Mouse (Mus musculus) brain, adult 2 months (tissue): ENCODE results near the gene BC049715.
"Not testable (repeated sequence)": the region's sequence is repeated elsewhere in the genome, so short reads cannot be mapped to it uniquely, and the experiment has no call there.

Experiments
- DNase-seq: peaks from one replicate; pipeline ENCODE4 v3.0.0; 2011; ENCODE audit warnings: low read depth, low spot score

Gene BC049715

DNA sequence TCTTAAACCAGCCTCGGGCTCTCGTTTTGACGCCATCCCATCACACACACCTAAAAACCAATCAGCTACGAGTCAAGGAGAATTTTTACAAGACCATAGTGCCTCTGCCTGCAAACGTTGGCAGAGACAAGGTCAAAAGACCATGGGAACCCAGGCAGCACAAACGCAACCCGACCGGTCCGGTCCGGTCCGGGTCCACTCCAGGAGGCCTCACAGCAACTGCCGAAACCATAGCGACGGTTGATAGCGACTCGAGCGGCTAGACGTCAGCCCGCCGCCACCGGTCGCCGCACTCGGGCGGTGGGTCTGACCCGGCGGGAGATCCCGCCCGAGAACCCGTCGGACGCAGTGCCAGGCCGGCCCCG, at the start of gene BC049715:
TSS of gene BC049715 (plus strand) at position 111 of the 365 bp plus-strand sequence.
- DNase-seq, result peak; percentile 12

DNA sequence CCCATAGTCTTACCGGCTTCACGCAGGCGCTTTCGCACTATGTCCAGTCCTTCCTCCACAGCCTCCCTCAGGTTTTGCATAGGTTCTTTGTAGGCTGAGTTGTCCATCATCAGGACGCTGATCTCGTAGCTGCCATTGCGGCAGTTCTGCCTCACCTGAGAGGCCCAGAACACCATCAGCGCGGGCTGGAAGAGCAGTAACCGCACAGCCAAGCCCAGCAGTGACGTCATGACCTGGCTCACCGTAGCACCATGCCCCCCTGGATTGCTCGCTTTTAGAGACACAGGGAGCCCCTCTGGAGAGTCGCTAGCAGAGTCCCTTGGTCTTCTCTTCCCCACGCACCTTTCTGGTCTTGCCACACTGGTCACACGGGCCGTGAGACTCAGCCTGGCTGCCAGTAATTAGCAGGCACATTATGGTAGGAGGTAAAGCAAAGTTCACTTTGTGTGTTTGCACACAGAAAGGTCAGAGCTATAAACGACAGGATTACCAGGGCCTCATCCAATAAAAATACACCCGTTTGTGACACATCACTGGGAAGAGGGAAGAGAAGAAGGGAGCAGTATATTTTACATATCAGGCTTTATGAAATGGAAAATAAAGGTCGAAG, 45.9 kb upstream of the BC049715 start, which contains the start of gene Gucy2c:
TSS of gene Gucy2c (minus strand) at position 389 of the 610 bp plus-strand sequence.
- no peak for DNase-seq

DNA sequence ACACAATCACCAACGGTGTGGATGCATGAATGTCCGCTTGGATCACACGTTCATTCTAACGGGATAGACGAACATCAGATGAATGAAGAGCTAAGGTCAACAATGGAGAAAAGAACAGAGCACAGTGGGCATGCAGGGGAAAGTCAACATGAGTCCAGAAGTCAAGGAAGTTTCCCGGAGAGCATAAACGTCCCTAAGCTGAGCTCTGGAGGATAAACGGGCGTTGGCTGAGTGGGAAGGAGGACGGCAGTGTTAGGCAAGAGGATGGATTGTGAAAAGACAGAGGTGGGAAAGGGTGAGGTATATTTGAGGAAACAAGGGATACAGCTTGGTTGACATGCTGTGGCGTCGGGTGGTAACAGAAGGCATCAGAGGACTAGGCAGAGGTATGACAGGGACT, 45.3 kb upstream of the BC049715 start:
- no peak for DNase-seq

DNA sequence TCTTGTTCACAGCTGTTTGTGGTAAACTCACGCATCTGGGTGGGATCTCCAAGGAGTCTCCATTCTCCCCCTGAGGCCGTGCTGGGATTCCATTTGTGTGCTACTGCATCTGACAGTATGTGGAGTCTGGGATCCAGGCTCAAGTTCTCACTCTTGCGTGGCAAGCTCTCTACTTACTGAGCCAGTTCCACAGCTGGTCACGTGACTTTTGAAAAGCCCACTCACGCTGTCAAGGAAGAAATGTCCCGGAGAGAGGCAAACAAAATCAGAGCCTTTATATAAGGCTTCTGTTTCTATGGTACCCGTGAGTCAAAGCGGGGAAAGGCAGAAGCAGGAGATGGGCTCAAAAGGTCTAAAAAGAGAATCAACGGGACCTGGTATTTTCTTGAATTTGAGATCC, 44.7 kb upstream of the BC049715 start:
- DNase-seq, result peak; percentile 69

DNA sequence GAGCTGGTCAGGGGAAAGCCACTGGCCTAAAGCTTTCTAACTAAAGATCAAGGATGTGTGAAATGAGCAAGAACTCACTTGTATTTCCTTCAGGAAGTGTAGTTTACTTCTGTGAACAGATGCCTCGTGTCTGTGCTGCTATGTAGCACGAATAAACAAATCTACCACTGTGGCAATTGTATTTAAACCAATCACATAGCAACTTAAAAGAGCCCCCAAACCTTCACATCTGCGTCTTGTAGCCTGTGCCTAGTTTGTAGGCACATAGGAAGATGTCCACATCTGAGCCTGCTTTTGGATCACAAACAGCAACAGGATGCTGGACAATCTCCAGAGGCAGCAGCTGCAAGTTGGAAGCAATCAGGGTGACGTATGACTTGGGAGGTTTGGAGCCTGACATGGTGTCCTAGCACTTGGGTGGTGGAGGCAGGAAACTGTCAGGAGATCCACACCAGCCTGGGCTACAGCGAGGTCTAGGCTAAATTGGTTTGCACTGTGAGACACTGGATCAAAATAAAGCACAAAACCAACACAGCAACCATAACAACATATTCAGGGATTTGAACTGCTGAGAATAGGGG, 37.9 kb upstream of the BC049715 start:
- DNase-seq, result peak; percentile 65

DNA sequence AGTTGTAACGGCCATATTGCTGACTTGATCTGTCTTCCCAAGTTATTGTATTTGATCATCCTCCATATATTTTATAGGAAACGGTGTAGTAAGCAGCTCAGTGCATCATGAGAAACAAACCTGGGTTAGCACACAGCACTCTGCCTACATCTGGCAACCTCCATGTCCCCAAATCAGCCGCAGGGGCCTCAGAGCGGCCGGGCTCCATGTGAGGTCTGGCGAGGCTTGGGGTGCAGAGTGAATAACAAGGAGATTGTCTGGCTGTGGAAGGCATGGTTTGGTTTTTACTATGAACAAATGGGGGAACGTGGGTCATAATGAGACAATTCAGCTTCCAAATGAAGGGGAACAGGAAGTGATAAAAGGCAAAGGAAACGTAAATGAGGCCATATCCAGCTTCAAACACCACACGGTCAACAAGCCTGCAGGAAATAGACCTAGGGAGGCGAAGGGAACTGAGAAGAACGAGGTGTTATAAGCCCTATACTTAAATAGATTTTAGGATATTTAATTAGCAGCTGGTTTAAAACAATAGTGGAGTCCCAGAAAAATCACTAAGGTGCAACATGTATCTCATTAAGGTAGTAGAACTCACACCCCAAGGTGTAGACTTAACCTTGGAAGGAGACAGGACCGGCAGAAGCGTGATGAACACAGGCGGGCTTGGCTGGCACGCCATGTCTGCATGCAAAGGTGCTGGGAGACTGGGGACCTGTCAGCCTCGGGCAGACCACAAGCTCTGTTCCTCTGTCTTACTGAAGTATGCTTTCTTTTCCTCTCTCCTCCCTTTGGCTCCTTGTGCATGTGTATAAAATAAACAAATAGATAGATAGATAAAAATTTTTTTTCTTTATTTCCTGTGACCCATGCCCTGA, 34.3 kb upstream of the BC049715 start:
- no peak for DNase-seq

DNA sequence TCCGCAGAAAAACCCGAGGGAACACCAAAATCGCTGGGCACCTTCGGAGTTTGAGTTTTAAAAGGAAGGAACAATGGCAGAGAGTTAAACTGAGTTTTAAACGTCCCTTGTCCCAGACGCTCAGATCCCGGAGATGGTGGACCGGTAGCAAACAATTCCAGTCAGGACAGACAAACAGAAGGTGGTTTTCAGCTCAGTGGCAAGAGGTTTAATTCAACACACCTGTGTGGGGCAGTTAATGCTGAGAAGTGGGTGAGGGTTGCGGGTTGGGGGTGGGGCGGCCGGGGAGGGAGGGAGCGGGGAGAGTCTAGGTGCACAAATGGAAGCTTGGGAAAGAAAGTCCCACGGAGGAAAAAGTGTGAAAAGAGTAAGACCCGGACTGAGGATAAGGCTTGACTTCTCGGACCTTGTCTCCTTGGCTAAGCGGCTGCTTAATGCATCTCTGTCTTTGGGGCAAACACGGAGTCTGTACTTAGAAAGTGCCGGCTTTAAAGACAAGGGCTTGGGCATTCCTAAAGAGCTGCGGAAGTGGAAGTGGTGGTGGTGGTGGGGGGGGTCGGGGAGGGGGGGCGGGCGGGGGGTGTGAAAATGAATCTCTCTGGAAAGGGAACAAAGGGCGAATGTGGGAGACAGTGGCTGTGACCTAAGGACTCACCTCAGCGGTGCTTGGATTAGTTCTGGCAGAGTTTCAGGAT, 33.4 kb upstream of the BC049715 start:
- no peak for DNase-seq

DNA sequence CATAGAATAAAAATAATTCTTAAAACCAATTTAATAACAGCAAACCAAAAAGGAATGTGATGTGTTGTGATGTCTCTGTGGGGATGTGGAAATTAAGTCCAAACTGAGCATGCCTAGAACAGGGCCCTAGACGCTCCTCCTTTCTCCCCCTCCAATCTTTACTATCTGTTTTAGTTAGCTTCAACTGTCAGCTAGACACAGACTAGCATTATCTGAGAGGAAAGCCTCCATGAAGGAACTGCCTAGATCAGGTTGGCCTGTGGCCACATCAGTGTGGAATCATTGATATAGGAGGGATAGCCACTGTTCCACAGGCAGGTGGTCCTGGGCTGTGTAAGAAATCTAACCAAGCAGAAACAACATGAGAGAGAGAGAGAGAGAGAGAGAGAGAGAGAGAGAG, 32.3 kb upstream of the BC049715 start:
- DNase-seq, result no peak

DNA sequence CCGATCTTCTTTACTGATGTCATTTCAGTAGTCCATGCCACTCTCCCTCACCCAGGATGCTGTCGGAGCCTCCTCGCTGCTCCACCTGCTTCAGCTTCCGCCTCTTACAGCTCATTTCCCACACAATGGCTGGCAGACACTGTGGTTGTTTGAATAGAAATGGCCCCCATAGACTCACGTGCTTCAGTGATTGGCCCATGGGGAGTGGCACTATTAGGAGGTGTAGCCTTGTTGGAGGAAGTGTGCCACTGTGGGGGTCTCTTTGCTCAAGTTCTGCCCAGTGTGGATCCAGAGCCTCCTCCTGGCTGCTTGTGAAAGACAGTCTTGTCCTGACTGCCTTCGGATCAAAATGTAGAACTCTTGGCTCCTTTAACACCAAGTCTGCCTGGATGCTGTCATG, 31.6 kb upstream of the BC049715 start:
- DNase-seq, result no peak

DNA sequence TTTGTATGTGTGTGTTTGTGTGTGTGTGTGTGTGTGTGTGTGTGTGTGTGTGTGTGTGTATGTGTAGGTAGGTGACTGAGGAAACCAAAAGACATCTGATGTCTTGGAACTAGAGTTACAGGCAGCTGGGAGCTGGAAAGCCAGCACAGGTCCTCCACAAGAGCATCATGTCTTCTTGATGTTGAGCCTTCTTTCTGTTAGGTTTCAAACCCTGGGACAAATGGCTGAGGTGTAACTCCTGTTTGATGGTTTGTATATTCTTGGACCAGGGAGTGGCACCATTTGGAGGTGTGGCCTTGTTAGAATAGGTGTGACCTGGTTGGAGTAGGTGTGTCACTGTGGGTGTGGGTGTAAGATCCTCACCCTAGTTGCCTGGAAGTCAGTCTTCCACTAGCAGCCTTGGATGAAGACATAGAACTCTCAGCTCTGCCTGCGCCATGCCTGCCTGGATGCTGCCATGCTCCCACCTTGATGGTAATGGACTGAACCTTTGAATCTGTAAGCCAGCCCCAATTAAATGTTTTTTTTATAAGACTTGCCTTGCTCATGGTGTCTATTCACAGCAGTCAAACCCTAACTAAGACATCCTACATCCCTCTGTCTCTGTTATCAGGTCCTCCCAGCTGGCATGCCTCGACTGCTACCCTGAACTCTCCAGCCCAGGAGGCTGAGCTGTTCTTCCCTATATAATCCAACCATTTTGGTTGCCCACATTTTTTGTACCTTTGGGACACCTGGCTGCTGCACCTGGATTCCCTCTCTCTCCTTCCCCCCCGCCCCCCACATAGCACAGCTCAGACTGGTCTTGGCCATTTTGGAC, 29.3 kb upstream of the BC049715 start:
- not testable (repeated sequence) for DNase-seq

DNA sequence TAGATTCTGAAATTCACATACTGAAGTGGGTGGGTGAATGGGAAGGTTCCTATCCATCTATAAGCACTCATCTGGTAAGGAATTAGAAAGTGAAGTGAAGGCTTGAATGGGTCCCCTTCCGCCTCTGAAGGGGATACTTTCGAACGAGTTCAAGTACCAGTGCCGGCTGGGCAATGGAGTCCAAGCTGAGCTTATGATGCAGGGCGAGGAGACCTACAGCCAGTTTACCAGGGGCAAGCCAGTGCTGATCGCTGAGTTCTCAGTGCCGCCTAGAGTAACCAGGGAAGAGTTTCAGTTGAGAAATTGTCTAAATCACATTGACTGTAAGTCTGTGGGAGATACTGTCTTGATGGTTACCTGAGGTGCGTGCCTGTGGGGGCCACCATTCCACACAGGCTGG, 26.7 kb upstream of the BC049715 start:
- no peak for DNase-seq

DNA sequence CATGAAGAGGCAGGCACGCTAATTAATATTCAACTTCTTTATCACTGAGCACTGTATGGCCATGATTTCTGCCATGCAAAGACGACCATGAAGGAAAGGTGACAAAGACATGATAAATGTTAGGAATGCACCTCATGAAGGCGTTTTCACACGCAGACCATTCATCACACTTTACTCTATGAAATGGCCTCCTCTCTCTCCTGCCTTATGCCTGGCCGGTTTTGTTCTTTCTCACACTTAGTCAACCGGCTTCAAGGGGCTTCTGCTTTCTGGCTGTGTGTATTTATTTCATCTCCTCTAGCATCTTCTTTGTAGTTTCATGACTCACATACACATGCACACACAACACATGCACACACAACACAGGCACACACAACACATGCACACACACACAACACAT, 26.2 kb upstream of the BC049715 start:
- no peak for DNase-seq

DNA sequence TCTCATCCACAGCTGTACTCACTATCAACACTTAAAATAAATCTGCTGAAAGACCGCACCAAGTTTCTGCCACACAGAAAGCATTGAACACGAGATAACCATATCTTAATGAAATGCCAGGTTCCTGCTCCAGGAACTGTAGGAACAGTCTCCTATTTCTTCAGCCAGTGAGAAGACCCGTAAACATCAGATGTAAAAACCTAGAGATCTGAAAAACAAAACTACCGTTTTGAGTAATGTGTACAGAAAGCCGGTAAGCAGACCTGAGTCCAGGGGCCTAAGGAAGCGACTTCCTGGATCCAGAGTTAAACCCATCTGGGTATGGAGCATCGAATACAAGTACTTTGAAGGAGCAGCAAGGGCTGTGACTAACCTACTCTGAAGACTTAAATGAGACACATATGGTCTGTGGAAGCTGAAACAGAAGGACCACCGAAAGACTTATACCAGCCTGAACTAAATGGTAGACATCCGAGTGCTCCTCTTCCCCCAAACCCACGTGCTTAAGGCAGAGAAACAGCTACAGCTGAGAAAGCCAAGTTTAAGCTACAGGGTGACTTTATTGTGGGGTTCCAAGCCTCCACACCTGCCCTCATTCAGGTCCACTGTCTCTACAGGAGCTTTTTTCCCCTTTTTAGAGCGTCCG, 24.2 kb upstream of the BC049715 start:
- no peak for DNase-seq

DNA sequence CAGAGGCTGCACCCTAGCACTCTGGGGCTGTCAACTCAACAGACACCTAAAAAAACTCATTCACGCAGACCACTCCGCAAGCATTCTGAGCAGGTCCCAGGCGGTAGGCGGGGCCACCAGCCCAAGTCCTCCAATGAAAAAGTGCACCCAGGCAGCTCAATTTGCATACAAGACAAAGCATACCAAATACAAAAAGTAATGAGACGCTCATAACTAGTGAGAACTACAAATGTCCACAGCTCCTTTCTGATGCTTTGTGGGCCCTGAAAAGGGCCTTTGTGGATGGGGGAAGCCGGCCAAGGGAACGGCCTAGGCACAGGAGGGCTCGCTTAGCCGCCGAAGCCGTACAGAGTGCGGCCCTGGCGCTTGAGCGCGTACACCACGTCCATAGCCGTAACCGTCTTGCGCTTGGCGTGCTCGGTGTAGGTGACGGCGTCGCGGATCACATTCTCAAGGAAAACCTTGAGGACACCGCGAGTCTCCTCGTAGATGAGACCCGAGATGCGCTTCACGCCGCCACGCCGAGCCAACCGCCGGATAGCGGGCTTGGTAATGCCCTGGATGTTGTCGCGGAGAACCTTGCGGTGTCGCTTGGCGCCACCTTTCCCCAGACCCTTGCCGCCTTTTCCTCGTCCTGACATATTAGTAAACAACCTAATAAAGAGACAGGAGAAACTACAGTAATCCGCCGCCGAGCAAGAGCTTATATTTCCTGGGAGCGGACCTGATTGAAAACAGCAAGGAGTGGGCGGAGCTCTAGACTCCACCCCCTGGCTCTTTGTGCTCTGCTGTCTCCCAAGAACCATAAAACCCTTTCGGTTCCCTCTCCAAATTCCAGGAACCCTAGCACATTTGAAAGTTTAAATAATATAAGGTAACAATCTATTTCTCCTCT, 23.4 kb upstream of the BC049715 start, which contains the start of gene Hist4h4:
TSS of gene Hist4h4 (minus strand) at position 677 of the 895 bp plus-strand sequence.
- DNase-seq, result peak; percentile 98

DNA sequence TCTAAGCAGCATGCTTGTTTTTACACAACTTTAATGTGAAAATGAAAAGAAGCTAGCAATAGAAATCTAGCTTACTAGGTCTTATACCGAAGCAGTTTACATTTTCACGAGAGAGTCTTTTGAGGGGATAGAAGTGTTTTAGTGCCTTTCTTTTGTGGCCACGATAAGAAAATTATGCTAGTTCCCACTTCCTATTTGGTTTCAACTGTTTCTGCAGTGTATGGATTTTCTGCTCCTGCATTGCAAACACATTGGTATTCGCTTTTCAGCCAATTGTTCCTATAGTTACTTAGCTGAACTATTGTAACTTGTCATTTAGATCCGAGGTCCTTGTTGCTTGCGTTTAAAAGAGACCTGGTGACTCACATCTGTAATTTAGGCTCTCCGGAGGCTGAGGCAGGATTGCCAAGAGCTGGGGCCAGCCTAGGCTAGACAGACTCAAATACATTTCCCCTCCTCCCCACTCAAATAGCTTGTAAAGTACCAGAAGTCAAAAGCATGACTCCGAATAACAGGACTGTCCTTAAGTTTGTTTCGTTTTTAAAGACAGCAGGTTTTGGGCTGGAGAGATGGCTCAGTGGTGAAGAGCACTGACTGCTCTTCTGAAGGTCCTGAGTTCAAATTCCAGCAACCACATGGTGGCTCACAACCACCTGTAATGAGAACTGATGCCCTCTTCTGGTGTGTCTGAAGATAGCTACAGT, 22.6 kb upstream of the BC049715 start:
- DNase-seq, result no peak

DNA sequence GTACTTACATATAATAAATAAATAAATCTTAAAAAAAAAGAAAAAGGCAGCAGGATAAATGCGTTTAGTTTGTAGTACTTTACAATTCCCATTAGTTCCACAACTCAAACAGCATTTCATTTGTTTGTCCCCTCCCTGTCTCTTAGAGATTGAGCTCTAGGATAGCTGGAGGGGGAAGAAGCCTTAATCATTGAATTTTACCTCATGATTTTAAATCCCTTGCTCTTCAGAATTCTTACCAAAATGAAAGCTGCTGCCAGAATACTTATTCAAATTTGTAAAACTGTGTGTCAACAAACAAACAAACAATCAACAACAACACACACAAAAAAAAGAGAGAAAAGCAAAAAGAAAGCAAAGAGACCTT, 22.0 kb upstream of the BC049715 start:
- no peak for DNase-seq

DNA sequence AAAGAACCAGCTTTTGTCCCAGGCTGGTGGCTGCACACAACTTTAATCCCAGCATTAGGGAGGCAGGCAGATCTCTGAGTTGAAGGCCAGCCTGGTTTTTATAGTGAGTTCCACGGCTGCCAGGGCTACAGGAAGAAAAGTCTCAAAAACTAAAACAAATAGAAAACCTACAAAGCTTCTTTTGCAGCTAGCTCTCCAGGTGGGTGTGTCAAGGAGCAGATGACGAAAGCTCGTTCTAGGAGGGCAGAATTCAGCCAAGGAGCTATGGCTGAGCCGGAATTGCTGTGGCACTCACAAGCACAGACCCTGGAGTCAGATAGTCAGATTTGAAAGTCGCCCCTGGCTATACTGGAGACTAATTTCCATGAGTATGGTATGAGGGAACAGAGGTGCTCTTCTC, 20.6 kb upstream of the BC049715 start:
- DNase-seq, result no peak

DNA sequence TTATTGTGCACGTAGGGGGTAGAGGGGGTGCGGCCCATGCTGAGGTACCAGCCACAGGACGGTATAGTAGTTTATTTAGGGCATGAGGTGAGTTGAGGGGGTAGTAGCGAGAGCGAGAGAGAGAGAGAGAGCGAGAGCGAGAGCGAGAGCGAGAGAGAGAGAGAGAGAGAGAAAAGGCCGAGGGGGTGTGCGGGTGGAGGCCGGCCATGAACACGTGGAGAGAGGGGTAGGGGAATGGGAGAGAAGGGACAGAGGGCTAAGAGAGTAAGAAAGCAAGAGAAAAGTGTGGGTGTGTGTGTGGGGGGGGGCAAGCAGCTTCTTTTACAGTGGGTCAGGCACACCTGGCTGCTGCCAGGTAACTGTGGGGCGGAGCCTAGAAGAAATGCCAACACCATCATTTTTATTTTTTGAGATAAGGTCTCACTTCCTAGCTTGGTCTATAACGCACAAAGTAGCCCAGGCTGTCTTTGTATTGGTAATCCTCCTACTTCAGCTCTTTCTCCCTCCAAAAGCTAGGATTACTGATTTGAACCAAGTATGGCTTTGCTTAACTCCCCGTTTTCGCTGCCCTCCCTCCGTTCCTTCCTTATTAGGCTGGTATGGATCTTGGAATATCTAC, 19.9 kb upstream of the BC049715 start:
- no peak for DNase-seq

DNA sequence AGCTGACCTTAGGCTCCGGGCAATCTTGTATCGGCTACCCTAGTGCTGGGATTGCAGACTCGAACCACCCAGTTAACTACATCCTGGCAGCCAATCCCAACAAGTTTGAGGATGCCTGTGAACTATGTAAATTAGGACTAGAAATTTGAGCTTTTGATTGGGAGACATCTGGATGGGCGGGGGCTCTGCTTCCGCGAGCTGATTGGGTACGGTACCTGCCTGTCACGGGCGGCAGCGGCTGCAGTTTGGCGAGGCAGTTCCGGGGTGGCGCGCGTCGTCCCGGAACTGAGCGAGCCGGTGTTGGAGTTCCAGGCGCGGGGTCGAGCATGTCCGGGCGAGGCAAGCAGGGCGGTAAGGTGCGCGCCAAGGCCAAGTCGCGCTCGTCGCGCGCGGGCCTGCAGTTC, 19.4 kb upstream of the BC049715 start, which contains the start of gene H2afj:
TSS of gene H2afj (plus strand) at position 231 of the 404 bp plus-strand sequence.
- peak; percentile 99 for DNase-seq
